Mouse (Mus musculus) layer of hippocampus, adult 9-11 months (tissue): ENCODE data around the gene Pdcd1.
"Not testable (repeated sequence)": the region's sequence is repeated elsewhere in the genome, so short reads cannot be mapped to it uniquely, and the experiment has no call there.

ENCODE experiments used
- DNase-seq: peaks from one replicate; pipeline ENCODE4 v3.0.0; 2022

Gene Pdcd1

GRCm38 (mm10) chr1:94028741-94029140, 23.6 kb downstream of the Pdcd1 start:
- DNase-seq: no peak

- no peak for DNase-seq
Measured at GRCm38 (mm10) chr1:94027506-94028108, 24.7 kb downstream of the Pdcd1 start.

- DNase-seq: no peak
Measured at GRCm38 (mm10) chr1:94020151-94020550, 32.2 kb downstream of the Pdcd1 start, which contains the start of gene Neu4. TSS of gene Neu4 (plus strand) at chr1:94020451.

- DNase-seq: no peak
Measured at GRCm38 (mm10) chr1:94011643-94012042, 40.7 kb downstream of the Pdcd1 start.

- peak; percentile 93 for DNase-seq
Measured at GRCm38 (mm10) chr1:94008826-94009225, 43.5 kb downstream of the Pdcd1 start.

GRCm38 (mm10) chr1:94005954-94006506, 46.3 kb downstream of the Pdcd1 start:
- not testable (repeated sequence) for DNase-seq

- no peak for DNase-seq
Measured at GRCm38 (mm10) chr1:94001023-94001422, 51.3 kb downstream of the Pdcd1 start.

- not testable (repeated sequence) for DNase-seq
Measured at GRCm38 (mm10) chr1:93991491-93991890, 60.9 kb downstream of the Pdcd1 start.

GRCm38 (mm10) chr1:93991068-93991467, 61.3 kb downstream of the Pdcd1 start:
- DNase-seq: not testable (repeated sequence)

- DNase-seq: not testable (repeated sequence)
Measured at GRCm38 (mm10) chr1:93990209-93990608, 62.1 kb downstream of the Pdcd1 start, which contains the start of gene Gal3st2c. TSS of gene Gal3st2c (plus strand) at chr1:93990509.

- no peak for DNase-seq
Measured at GRCm38 (mm10) chr1:93988786-93989185, 63.6 kb downstream of the Pdcd1 start.
